Mouse (Mus musculus): ENCODE results near the gene Ankib1. TPM values are rescaled to one million over a fixed set of nuclear protein-coding genes. Genes with fewer than 3 reads are reported as not detected.

The Ankib1 gene
- polyA plus RNA-seq, 1 experiment from 2014 or later: 16.0 TPM

DNA sequence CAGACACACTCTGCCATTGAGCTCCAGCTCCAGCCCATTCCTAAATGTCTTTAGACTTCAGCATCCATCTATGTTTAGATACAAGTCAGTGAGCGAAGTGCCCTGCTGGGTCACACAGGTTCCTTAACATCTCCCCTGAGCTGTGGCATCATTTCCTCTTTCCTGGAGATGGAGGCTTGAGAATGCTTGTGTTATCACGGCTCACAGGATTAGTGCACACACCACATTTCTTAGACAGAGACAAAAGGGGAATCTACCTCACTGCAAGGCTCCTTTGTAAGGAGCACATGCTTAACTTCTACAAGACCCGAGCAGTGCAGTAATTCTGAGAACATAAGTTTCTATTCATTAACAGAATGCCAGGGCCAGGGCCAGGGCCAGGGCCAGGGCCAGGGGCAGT, 106.7 kb downstream of the Ankib1 start:
- H3K9ac ChIP-seq (ENCODE audit: low read depth, low read length): no peak overlapping the region
- no peaks in the 10 kb centered on the region for H3K9me3 ChIP-seq (replicated peaks; ENCODE audit: control insufficient read depth, low read length, poor library complexity, severe bottlenecking)
- H3K4me1 ChIP-seq (ENCODE audit: control insufficient read depth, insufficient read depth, low read length): no peaks in the 10 kb centered on the region
- no peak overlapping the region for H3K4me2 ChIP-seq (ENCODE audit: low read length)
- H3K4me3 ChIP-seq (ENCODE audit: low read depth, low read length): no peak overlapping the region
- peaks cover 28% of the 10 kb centered on the region for H3K36me3 ChIP-seq (ENCODE audit: control insufficient read depth, insufficient read depth, low read length)
- no peaks in the 10 kb centered on the region for H3K27me3 ChIP-seq (ENCODE audit: control insufficient read depth, insufficient read depth, low read depth, low read length)
- ATAC-seq: no peak
- 53% methylated on average over 3 of the region's 3 CpGs for WGBS
- H3K27ac ChIP-seq (ENCODE audit: low read length): no peak overlapping the region

DNA sequence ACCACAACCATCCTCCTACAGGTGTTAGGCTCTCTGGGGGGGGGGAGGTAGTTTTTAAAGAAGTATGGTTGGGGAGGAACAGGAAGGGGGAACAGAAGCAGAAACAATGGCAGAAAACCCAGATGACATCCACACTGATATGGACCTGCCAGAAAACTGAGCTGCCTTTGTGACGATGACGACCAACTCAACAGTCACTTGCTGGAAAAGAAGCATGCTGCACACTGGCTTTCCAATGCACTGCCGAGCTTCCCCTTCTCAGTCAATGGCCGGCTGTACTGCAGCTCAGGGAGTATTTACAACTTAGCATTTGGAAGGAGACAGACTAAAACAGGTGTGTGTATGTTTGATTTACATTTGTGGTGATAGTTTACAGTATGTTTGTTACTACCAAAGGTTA, 107.5 kb downstream of the Ankib1 start:
- Histone ChIP-seq H3K9ac (ENCODE audit: low read depth, low read length) (no peak overlapping the region), H3K27ac (ENCODE audit: low read length) (no peak overlapping the region), H3K4me3 (ENCODE audit: low read depth, low read length) (no peak overlapping the region), H3K4me2 (ENCODE audit: low read length) (no peak overlapping the region), H3K9me3 (replicated peaks; ENCODE audit: control insufficient read depth, low read length, poor library complexity, severe bottlenecking) (no peaks in the 10 kb centered on the region), H3K27me3 (ENCODE audit: control insufficient read depth, insufficient read depth, low read depth, low read length) (no peaks in the 10 kb centered on the region), H3K36me3 (ENCODE audit: control insufficient read depth, insufficient read depth, low read length) (peaks cover 23% of the 10 kb centered on the region), H3K4me1 (ENCODE audit: control insufficient read depth, insufficient read depth, low read length) (no peaks in the 10 kb centered on the region)
- no peak for ATAC-seq
- 93% methylated on average over 4 of the region's 4 CpGs for WGBS

DNA sequence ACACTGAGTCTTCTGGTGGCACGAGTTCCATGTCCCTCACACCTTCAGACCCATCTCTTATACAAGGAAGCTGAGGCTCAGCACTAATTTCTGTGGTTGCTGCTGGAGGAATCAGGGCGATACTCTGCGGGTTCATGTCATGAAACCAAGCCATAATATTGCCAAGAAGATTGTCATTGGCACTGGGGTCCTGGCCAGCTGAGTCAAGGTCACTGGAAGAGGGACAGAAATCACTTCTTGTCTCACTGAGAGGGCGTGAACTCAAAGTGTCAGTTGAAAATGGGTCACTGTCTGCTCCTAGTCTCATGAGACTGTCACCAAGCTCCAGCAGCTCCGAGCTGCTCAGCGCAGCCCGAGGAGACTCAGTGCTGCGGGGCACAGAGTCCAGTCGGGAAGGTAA, 109.8 kb downstream of the Ankib1 start:
- Histone ChIP-seq H3K9ac (ENCODE audit: low read depth, low read length) (no peak overlapping the region), H3K4me1 (ENCODE audit: control insufficient read depth, insufficient read depth, low read length) (no peaks in the 10 kb centered on the region), H3K9me3 (replicated peaks; ENCODE audit: control insufficient read depth, low read length, poor library complexity, severe bottlenecking) (no peaks in the 10 kb centered on the region), H3K36me3 (ENCODE audit: control insufficient read depth, insufficient read depth, low read length) (peaks cover 18% of the 10 kb centered on the region), H3K4me2 (ENCODE audit: low read length) (no peak overlapping the region), H3K4me3 (ENCODE audit: low read depth, low read length) (no peak overlapping the region), H3K27ac (ENCODE audit: low read length) (no peak overlapping the region), H3K27me3 (ENCODE audit: control insufficient read depth, insufficient read depth, low read depth, low read length) (no peaks in the 10 kb centered on the region)
- ATAC-seq: no peak
- WGBS: 94% methylated on average over 9 of the region's 9 CpGs

DNA sequence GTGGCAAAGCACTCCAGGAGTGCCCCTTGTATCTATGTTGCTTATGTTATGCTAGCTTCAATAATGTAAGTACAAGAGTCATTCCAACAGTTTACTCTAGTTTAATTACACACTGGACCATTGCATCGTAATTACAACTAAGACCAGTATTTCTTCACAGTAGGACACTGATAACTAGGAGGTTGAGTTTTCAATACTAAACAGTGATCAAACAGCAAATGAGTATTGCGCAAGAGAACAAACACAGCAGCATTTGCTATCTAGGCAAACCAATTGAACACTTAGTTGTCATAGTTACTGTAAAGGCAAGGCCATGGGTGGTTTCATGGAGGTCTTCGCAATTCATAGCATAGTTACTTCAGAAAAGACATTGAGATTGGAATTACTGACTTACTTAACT, 111.4 kb downstream of the Ankib1 start:
- H3K27me3 ChIP-seq (ENCODE audit: control insufficient read depth, insufficient read depth, low read depth, low read length): no peaks in the 10 kb centered on the region
- H3K4me1 ChIP-seq (ENCODE audit: control insufficient read depth, insufficient read depth, low read length): no peaks in the 10 kb centered on the region
- no peak overlapping the region for H3K27ac ChIP-seq (ENCODE audit: low read length)
- no peak overlapping the region for H3K4me2 ChIP-seq (ENCODE audit: low read length)
- H3K36me3 ChIP-seq (ENCODE audit: control insufficient read depth, insufficient read depth, low read length): peaks cover 12% of the 10 kb centered on the region
- WGBS: 97% methylated on average over 3 of the region's 3 CpGs
- no peak overlapping the region for H3K4me3 ChIP-seq (ENCODE audit: low read depth, low read length)
- ATAC-seq: no peak
- no peaks in the 10 kb centered on the region for H3K9me3 ChIP-seq (replicated peaks; ENCODE audit: control insufficient read depth, low read length, poor library complexity, severe bottlenecking)
- H3K9ac ChIP-seq (ENCODE audit: low read depth, low read length): no peak overlapping the region

DNA sequence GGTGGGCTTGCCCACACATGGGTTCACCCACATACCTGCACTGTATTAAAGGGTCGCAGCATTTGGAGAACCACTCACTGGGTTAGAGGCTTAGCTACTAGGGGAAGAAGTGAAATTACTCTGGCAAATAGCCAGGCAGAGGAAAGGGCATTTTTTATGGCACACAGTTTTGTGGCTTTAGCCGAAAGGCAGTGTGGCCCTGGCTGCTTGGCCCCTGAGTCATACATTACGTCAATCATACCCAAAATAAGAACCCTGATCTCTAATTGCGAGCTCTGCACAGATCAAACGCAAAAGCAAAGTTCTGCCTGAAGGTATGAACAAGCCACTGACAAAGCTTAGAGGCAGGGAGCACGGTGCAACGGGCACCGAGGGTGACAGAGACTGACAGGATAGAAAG, 114.4 kb downstream of the Ankib1 start:
- Histone ChIP-seq H3K36me3 (ENCODE audit: control insufficient read depth, insufficient read depth, low read length) (peaks cover 5% of the 10 kb centered on the region), H3K27me3 (ENCODE audit: control insufficient read depth, insufficient read depth, low read depth, low read length) (no peaks in the 10 kb centered on the region), H3K4me3 (ENCODE audit: low read depth, low read length) (no peak overlapping the region), H3K27ac (ENCODE audit: low read length) (no peak overlapping the region), H3K4me2 (ENCODE audit: low read length) (no peak overlapping the region), H3K9me3 (replicated peaks; ENCODE audit: control insufficient read depth, low read length, poor library complexity, severe bottlenecking) (no peaks in the 10 kb centered on the region), H3K4me1 (ENCODE audit: control insufficient read depth, insufficient read depth, low read length) (no peaks in the 10 kb centered on the region), H3K9ac (ENCODE audit: low read depth, low read length) (no peak overlapping the region)
- WGBS: 94% methylated on average over 8 of the region's 8 CpGs
- ATAC-seq: no peak

DNA sequence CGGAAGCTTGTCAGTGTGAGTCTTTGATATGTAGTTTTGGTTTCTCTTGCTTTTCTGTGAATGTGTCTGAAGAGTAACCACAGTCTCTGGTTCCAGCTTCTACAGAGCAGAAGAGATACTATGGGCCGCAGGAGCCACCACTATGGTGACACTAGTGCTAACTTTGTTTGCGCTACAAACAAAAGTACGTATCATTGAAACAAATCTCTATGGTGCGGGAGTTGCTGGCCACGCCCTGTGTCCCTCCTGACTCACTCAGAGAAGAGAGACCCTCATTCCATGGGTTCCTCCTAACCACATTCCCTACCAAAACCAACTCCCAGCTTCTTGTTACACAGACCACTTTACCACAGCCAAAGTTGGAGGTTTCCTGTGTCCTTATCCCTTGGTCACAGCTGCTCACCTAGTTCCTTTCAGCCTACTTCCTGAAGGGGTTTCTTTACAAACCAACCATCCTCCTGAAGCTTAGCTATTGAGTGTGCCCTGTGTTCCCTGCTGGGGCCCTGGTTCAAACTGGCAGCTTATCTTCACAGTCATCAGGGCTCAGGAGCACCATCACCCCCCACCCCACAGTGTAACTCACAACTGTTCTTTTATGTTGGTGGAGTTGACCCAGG, 132.7 kb downstream of the Ankib1 start:
- Histone ChIP-seq H3K27ac (ENCODE audit: low read length) (no peak overlapping the region), H3K4me1 (ENCODE audit: control insufficient read depth, insufficient read depth, low read length) (no peaks in the 10 kb centered on the region), H3K9ac (ENCODE audit: low read depth, low read length) (no peak overlapping the region), H3K9me3 (replicated peaks; ENCODE audit: control insufficient read depth, low read length, poor library complexity, severe bottlenecking) (no peaks in the 10 kb centered on the region), H3K4me3 (ENCODE audit: low read depth, low read length) (no peak overlapping the region), H3K27me3 (ENCODE audit: control insufficient read depth, insufficient read depth, low read depth, low read length) (no peaks in the 10 kb centered on the region), H3K4me2 (ENCODE audit: low read length) (no peak overlapping the region), H3K36me3 (ENCODE audit: control insufficient read depth, insufficient read depth, low read length) (no peaks in the 10 kb centered on the region)
- WGBS: 95% methylated on average over 6 of the region's 6 CpGs
- no peak for ATAC-seq

DNA sequence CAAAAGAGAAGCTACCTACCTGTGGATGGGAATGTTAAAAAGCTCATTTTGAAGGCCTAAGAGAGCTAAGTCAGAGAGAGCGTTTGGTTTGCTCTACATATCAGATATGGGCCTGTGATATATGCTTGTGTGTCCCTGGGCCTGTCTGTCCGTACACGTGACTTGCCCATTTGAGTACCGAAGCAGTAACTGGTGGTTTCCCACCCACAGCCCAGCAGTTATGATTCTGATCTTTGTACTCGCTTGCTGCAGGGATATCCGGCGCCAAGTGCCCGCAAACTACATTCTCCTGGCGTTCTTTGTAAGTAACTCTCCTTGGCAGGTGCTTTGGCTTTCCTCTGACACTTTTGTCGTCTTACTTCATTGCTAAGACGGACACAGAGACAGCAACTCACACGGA, 136.1 kb downstream of the Ankib1 start:
- ATAC-seq: no peak
- Histone ChIP-seq H3K9ac (ENCODE audit: low read depth, low read length) (no peak overlapping the region), H3K27ac (ENCODE audit: low read length) (no peak overlapping the region), H3K9me3 (replicated peaks; ENCODE audit: control insufficient read depth, low read length, poor library complexity, severe bottlenecking) (no peaks in the 10 kb centered on the region), H3K4me2 (ENCODE audit: low read length) (no peak overlapping the region), H3K4me3 (ENCODE audit: low read depth, low read length) (no peak overlapping the region), H3K4me1 (ENCODE audit: control insufficient read depth, insufficient read depth, low read length) (no peaks in the 10 kb centered on the region), H3K27me3 (ENCODE audit: control insufficient read depth, insufficient read depth, low read depth, low read length) (no peaks in the 10 kb centered on the region), H3K36me3 (ENCODE audit: control insufficient read depth, insufficient read depth, low read length) (no peaks in the 10 kb centered on the region)
- 87% methylated on average over 12 of the region's 12 CpGs for WGBS

DNA sequence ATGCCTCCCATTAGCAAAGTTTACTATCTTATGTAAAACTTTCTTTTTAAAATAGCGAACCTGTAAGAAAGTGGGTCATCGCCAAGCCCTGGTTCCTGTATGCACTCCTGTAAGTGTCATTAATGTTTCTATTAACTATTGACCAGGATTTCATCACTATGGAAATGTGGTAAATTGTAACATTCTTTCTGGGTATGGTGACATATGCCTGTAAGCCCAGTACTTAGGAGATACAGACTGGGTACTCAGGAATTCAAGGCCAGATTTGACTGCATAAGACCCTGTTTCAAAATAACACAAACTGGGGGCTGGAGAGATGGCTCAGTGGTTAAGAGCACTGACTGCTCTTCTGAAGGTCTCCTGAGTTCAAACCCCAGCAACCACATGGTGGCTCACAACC, 137.5 kb downstream of the Ankib1 start:
- no peaks in the 10 kb centered on the region for H3K4me1 ChIP-seq (ENCODE audit: control insufficient read depth, insufficient read depth, low read length)
- H3K36me3 ChIP-seq (ENCODE audit: control insufficient read depth, insufficient read depth, low read length): no peaks in the 10 kb centered on the region
- H3K27me3 ChIP-seq (ENCODE audit: control insufficient read depth, insufficient read depth, low read depth, low read length): no peaks in the 10 kb centered on the region
- no peak overlapping the region for H3K27ac ChIP-seq (ENCODE audit: low read length)
- WGBS: 92% methylated on average over 2 of the region's 2 CpGs
- no peaks in the 10 kb centered on the region for H3K9me3 ChIP-seq (replicated peaks; ENCODE audit: control insufficient read depth, low read length, poor library complexity, severe bottlenecking)
- ATAC-seq: no peak
- no peak overlapping the region for H3K4me3 ChIP-seq (ENCODE audit: low read depth, low read length)
- H3K9ac ChIP-seq (ENCODE audit: low read depth, low read length): no peak overlapping the region
- H3K4me2 ChIP-seq (ENCODE audit: low read length): no peak overlapping the region

DNA sequence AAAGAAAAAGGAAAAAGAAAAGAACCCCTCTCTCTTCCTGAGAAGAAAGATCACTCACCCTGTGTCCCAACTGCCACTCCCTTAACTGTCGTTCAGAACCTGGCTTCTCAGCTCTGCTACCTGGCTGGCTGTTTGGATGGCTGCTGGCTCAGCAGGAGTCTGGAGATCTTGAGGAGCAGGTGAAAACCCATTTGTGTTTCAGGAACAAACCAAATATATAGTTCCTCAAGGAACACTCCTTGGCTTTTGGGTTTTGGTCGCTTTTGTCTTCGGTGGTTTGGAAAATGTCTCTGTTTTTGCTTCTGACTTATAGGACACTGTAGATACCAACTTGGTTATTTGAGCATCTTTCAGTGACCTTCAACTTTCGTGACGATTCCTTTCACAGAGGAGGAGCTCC, 145.6 kb downstream of the Ankib1 start, which contains the start of gene Gatad1:
TSS of gene Gatad1 (minus strand) at position 101 of the 400 bp plus-strand sequence.
- Histone ChIP-seq H3K27ac (ENCODE audit: low read length) (no peak within 1 kb of the TSS), H3K9ac (ENCODE audit: low read depth, low read length) (no peak within 1 kb of the TSS), H3K4me3 (ENCODE audit: low read depth, low read length) (no peak within 1 kb of the TSS), H3K4me1 (ENCODE audit: control insufficient read depth, insufficient read depth, low read length) (no peaks in the 10 kb centered on the region), H3K4me2 (ENCODE audit: low read length) (no peak within 1 kb of the TSS), H3K36me3 (ENCODE audit: control insufficient read depth, insufficient read depth, low read length) (no peaks in the 10 kb centered on the region), H3K27me3 (ENCODE audit: control insufficient read depth, insufficient read depth, low read depth, low read length) (no peaks in the 10 kb centered on the region), H3K9me3 (replicated peaks; ENCODE audit: control insufficient read depth, low read length, poor library complexity, severe bottlenecking) (no peaks in the 10 kb centered on the region; the same call in 1 of the 2 replicates)
- WGBS: 81% methylated on average over 5 of the region's 5 CpGs
- ATAC-seq: no peak
